Mouse (Mus musculus) brain, embryonic 14.5 days (tissue): ENCODE results near the gene Papss1.

ENCODE experiments used
- CTCF ChIP-seq: fragments of 200-500 bp; IDR thresholded peaks from 2 replicates; pipeline ENCODE4 v1.5.1; 2012; ENCODE audit warnings: inconsistent platforms, mild to moderate bottlenecking, moderate library complexity, borderline replicate concordance; ENCODE audit not compliant: insufficient read depth, insufficient read length; ENCODE audit errors: extremely low read depth
- POLR2A ChIP-seq: fragments of 200-500 bp; IDR thresholded peaks from 2 replicates; pipeline ENCODE4 v1.6.1; 2012; ENCODE audit warnings: mild to moderate bottlenecking, inconsistent platforms, borderline replicate concordance; ENCODE audit not compliant: poor library complexity, insufficient read depth, insufficient read length, severe bottlenecking; ENCODE audit errors: extremely low read depth

DNA sequence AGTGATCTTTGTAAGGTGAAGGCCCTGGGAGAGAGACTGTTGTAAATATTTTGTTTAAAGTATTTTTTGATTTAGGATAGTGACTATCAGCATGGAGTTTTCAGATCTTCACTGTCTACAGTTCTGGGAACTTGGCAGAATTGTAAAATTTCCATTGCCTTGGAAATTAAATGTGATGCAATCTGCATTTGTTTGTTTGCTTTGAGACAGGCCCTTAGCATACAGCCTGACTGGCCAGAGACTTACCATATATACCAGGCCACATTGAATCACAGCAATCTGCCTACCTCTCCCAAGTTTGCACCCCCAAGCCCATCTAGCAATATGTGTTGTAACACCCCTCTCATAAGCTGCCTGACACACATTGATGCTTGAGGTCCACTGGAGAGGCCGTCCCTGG is 36.8 kb downstream of the Papss1 start:
- TF ChIP-seq CTCF (no peak), POLR2A (no peak)
